Mouse (Mus musculus) kidney, adult 11 months (tissue): Measurements from ENCODE around the gene Gm3667.
"Not testable (repeated sequence)": the region's sequence is repeated elsewhere in the genome, so short reads cannot be mapped to it uniquely, and the experiment has no call there.

ENCODE experiments used
- DNase-seq: peaks from one replicate; pipeline ENCODE4 v3.0.0; 2022

The Gm3667 gene

DNA sequence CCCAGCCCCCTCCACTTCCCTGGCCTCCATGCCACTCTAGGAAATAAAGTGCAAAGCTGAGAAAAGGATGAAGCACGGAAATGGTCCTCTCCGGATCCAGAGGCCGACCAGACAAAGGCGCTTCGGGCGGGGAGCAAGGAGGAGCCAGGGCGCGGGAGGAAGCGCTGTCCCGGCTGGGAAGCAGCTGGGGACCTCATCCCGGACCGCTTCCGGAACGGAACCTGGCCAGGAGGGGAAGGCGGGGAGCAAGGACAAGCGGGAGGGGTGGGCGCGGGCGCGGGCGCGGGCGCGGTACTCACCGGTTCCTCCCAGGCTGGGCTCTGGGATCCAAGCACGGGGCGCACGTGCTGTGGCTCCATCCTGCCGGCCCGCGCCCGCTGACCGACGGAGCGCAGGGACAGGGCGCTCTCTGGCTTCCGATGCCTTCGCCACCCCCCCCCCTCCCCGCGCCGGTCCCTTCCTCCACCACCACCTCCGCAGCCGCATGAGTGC lies at the start of gene Gm3667:
Gene Gm3667 (minus strand): TSS at position 442 of the 492 bp plus-strand sequence.
- not testable (repeated sequence) for DNase-seq

DNA sequence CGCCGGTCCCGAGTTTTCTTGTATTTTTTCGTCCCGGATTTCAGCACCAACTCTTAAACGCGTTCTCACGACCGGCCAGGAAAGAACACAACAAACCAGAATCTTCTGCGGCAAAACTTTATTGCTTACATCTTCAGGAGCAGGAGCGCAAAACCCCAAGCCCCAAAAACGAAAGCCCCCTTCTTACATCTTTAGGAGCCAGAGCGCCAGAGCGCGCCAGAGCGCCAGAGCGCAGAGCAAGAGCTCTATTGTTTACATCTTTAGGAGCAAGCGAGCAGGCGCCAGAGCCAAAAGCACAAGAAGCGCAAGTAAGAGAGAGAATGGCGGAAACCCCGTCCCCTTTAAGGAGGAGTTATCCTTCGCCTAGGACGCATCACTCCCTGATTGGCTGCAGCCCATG lies 10.1 kb upstream of the Gm3667 start:
- not testable (repeated sequence) for DNase-seq

DNA sequence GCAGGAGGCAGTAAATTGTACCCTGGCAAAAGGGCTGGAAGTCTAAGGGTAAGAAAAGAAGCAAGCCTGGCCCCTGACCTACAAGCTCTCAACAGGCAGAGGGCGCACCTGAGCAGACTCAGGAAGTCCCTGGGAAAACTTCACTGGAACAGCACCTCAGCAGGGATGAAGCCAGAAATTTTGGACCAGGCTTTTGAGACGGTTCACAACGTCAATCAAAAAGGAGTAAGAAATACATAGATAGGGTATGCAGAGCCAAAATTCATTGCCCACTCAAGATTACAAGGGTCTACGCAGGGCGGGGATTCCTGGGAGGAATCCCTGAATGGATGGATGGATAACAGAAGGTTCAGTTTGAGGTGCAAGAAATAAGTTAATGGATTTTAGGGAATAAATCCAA lies 951 bp downstream of the Gm3667 start:
- peak; percentile 25 for DNase-seq

DNA sequence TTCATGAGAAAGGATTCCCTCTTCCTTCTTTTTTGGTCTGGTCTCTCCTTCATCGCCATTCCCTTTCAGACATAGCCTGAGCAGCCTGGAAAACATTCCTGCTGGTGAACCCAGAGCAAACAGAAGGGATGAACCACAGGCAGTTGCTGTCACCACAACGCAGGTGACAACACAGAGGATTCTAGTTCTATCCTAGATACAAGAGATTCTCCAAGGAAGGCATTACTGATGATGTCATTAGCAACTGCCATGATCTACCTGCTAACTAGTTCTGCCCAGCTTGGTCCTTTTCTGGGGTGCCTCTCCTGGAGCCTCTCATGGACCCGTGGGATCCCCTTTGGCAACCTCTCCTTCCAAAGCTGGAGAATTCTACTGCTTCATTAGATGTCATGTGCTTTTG lies 49.6 kb downstream of the Gm3667 start, which contains the start of gene Gm3642:
Gene Gm3642 (minus strand): TSS at position 101 of the 400 bp plus-strand sequence.
- DNase-seq: not testable (repeated sequence)

DNA sequence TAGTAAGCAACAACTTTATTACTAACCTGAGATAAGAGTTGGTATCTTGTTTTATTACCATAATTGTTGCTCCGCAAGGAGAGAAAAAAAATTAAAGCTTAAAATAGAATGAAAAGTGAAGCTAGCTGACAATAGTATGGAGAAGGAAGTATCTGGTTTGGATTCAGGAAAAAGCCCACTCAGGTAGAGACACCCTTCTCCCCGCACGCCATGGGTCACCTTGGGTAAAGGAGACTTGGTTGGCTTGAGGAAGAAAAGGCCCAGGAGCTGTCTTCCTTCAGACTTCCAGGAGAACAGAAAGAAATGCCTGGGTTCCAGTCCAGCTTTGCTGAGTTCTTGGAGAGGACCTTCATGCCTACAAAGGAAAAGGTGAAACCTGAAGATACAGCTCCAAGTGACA lies 66.5 kb downstream of the Gm3667 start:
- not testable (repeated sequence) for DNase-seq
